Mouse (Mus musculus) stomach, embryonic 15.5 days (tissue): ENCODE measurements around the gene Hnrnpf. TPM values are rescaled to one million over a fixed set of nuclear protein-coding genes. Genes with fewer than 3 reads are reported as not detected.

Experiments used
- ATAC-seq: fragments of 200-750 bp; cut with Nextera tagmentation; 2 replicates; pipeline ENCODE4 v1.8.0; 2017; ENCODE audit warnings: low read depth, moderate number of reproducible peaks, moderate TSS enrichment; ENCODE audit not compliant: insufficient read depth, low FRiP score
- H3K27ac ChIP-seq: fragments of 300-500 bp; sonication (generic); 2 replicates; pipeline ENCODE4 v1.5.1; 2015; ENCODE audit warnings: mild to moderate bottlenecking, inconsistent platforms
- H3K27me3 ChIP-seq: fragments of 300-500 bp; sonication (generic); replicated peaks from 2 replicates; pipeline ENCODE4 v1.6.1; 2015; ENCODE audit warnings: inconsistent platforms
- H3K36me3 ChIP-seq: fragments of 300-500 bp; sonication (generic); 2 replicates; pipeline ENCODE4 v1.6.1; 2015; ENCODE audit warnings: inconsistent platforms
- H3K4me1 ChIP-seq: fragments of 300-500 bp; sonication (generic); 2 replicates; pipeline ENCODE4 v1.6.1; 2015; ENCODE audit warnings: inconsistent platforms
- H3K4me2 ChIP-seq: fragments of 300-500 bp; sonication (generic); 2 replicates; pipeline ENCODE4 v1.6.1; 2015; ENCODE audit warnings: mild to moderate bottlenecking, inconsistent platforms
- H3K4me3 ChIP-seq: fragments of 300-500 bp; sonication (generic); replicated peaks from 2 replicates; pipeline ENCODE4 v1.5.1; 2015; ENCODE audit warnings: inconsistent platforms
- H3K9ac ChIP-seq: fragments of 300-500 bp; sonication (generic); 2 replicates; pipeline ENCODE4 v1.6.1; 2015; ENCODE audit warnings: inconsistent platforms
- H3K9me3 ChIP-seq: fragments of 300-500 bp; sonication (generic); 2 replicates; pipeline ENCODE4 v1.6.1; 2016; ENCODE audit warnings: inconsistent platforms
- WGBS: fragments of 180-500 bp; shearing (Covaris S2); methylation state at CpG from one replicate; pipeline ENCODE4 v1.1.7; 2015; 5-methylcytosine and 5-hydroxymethylcytosine counted together
- polyA plus RNA-seq: library from polyadenylated mRNA; unstranded; fragments of >200 nt; fragmentation: Nextera tagmentation; extraction: Ambion mirVana; gene quantifications from 2 replicates; pipeline ENCODE4 v1.2.1, GENCODE M21; 2015

Hnrnpf gene
- polyA plus RNA-seq, 1 experiment from 2014 or later: 705 TPM

DNA sequence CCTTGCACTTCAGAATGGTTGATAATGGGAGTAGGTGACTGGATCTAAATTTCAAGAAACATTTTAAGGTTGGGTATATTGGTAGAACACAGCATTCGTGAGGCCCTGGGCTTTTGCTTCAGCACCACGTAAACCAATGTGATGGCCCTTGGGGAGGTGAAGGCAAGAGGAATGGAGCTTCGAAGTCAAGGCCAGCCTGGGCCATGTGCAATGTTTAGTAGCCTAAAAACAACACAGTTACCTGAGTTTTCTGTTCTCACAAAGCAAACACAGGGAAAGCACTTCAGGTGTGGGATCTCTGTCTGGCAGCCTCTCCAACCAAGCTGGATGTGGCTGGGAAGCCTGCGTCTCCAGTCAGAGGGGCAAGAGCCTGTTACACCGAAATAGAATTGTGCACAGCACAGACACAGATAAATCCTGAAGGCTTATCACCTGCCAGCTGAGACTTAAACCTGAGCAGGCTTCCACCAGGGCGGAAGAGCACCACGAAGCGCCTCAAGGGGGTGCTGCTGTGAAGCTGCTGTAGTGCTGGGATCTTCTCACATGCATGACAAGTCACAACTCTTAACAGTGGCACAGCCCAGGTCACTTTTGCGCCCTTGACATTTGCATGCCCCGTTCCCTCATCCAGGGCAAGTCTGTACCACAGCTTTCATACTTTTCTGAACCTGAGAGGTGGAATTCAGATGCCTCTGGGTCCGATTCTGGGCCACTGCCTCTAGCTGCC lies 32.4 kb downstream of the Hnrnpf start:
- Histone ChIP-seq H3K4me1 (no peaks in the 10 kb centered on the region), H3K4me2 (no peak overlapping the region), H3K9ac (no peak overlapping the region), H3K4me3 (no peak overlapping the region), H3K27me3 (no peaks in the 10 kb centered on the region), H3K27ac (no peak overlapping the region), H3K9me3 (no peaks in the 10 kb centered on the region), H3K36me3 (peaks cover 5% of the 10 kb centered on the region; the same call in 1 of the 2 replicates)
- no peak; the same call in 1 of the 2 replicates for ATAC-seq
- WGBS: 50% methylated on average over 11 of the region's 11 CpGs

DNA sequence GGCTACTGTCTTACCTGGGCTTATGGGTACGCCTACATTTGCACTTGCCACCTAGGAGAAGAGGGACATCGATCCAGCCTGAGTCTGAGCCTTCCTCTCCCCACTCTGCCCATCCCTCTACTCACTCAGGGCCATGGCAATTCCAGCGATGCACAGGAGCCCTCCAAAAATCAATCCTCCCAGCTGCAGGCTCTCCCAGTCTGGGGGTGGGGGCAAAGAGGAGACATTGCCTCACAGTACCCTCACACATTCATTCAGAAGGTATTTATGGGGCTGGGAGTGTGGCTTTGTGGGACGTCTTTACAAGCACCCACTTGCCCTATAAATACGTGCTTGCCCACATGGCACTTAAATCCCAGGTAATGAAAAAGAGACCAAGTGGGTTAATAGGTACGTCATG lies 34.2 kb downstream of the Hnrnpf start:
- Histone ChIP-seq H3K36me3 (no peaks in the 10 kb centered on the region), H3K9ac (no peak overlapping the region), H3K4me1 (no peaks in the 10 kb centered on the region), H3K4me3 (no peak overlapping the region), H3K27ac (no peak overlapping the region), H3K4me2 (no peak overlapping the region), H3K27me3 (no peaks in the 10 kb centered on the region), H3K9me3 (no peaks in the 10 kb centered on the region)
- ATAC-seq: no peak
- 83% methylated on average over 6 of the region's 6 CpGs for WGBS

DNA sequence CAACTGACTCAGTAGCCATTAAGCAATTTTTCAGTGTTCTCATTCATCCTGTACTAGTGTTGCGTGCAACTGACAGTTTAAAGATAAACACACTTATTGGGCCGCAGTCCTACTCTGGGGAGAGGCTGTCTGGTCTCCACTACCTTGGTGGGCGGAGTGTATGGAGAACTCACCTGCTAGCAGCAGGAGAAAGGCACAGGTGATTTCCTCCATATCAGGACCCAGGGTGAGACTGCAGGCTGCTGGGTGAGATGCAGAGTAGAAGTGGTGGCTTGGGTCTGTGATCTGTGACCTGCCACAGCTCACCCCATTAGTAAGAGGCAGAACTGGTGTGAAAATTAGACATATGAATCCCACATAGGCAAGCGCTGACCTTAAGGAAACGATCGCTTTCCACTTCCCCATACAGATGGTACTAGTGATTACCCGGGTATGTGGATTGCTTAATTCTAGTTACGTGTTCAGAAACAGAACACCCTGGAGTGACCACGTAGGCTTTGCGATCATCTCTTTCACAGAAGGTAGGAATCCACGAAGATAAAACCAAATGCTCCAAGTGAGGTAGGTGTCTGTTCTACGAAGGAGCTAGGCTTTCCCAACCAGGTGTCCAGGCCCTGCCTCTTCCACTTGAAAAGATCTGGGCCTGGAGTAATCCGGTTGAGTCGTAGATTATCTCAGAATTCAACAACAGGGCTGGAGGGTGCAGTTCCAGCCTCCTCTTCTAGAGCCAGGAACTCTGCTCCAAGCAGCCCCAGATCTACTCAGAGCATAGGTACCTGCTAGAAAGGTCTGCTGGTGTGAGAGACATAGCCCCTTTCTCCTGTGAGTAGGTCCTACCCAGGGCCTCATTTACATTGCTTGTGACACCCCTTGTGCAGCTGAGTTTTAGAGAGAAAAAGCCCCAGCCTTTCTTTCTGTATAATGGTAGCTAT lies 35.8 kb downstream of the Hnrnpf start:
- no peaks in the 10 kb centered on the region for H3K9me3 ChIP-seq
- H3K9ac ChIP-seq: no peak overlapping the region
- ATAC-seq: no peak
- H3K27me3 ChIP-seq: no peaks in the 10 kb centered on the region
- 76% methylated on average over 14 of the region's 14 CpGs for WGBS
- no peaks in the 10 kb centered on the region for H3K4me1 ChIP-seq
- H3K4me2 ChIP-seq: no peak overlapping the region
- H3K4me3 ChIP-seq: no peak overlapping the region
- H3K27ac ChIP-seq: no peak overlapping the region
- H3K36me3 ChIP-seq: no peaks in the 10 kb centered on the region

DNA sequence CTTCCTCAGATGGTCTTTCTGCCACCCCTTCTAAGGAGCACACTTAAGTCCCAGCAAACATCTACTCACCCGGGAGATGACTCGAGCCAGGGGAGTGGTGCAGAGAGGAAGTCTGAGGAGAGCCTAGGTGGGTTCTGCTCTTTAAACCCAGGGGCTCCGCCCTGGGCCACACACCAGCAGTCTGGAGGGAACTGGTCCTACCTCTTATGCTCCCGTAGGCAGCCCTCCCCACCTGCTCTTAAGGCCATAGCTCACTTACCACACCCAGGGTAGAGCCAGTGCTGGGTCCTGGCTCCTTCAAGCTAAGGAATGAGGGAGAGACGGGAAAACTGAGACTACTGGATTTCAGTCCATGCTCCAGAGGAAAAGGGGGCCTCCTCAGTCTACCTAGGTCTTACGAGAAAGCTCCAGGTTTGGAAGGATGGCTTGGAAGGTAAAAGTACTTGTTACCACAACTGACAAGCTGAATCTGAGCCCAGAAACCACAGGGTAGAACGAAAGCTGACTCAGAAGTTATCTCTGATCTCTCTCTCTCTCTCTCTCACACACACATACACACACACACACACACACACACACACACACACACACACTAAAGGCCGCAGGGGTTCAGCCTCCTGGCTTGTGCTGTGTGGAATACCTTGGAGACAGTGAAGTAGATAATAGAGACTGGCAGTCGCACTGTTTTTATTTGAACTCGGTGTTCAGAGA lies 37.3 kb downstream of the Hnrnpf start, which contains the start of gene Fxyd4:
Gene Fxyd4 (minus strand): TSS at position 471 of the 711 bp plus-strand sequence.
- Histone ChIP-seq H3K27ac (no peak within 1 kb of the TSS), H3K4me3 (no peak within 1 kb of the TSS), H3K9ac (no peak within 1 kb of the TSS), H3K9me3 (no peaks in the 10 kb centered on the region), H3K4me1 (no peaks in the 10 kb centered on the region), H3K4me2 (no peak within 1 kb of the TSS), H3K27me3 (no peaks in the 10 kb centered on the region), H3K36me3 (no peaks in the 10 kb centered on the region)
- peak; percentile 76 for ATAC-seq
- WGBS: 60% methylated on average over 10 of the region's 10 CpGs

DNA sequence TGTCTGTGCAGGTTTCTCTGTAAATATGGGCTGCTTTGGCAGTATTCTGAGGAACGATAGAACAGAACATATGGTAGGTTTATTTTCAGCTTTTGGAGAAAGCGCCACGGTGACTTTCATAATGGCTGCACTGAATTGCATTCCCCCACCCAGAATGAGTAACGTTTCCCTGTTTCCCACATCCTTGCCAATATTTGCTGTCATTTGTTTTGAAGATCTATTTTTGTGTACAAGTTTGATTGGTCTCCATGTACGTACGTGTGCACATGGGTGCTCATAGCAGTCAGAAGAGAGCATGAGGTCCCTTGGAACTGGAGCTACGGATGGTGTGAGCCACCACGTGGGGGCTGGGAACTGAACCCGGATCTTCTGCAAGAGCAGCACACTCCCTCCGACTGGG lies 38.8 kb downstream of the Hnrnpf start:
- Histone ChIP-seq H3K4me3 (no peak overlapping the region), H3K36me3 (no peaks in the 10 kb centered on the region), H3K4me2 (no peak overlapping the region), H3K4me1 (no peaks in the 10 kb centered on the region), H3K9ac (no peak overlapping the region), H3K9me3 (no peaks in the 10 kb centered on the region), H3K27me3 (no peaks in the 10 kb centered on the region), H3K27ac (no peak overlapping the region)
- no peak for ATAC-seq
- 86% methylated on average over 10 of the region's 10 CpGs for WGBS

DNA sequence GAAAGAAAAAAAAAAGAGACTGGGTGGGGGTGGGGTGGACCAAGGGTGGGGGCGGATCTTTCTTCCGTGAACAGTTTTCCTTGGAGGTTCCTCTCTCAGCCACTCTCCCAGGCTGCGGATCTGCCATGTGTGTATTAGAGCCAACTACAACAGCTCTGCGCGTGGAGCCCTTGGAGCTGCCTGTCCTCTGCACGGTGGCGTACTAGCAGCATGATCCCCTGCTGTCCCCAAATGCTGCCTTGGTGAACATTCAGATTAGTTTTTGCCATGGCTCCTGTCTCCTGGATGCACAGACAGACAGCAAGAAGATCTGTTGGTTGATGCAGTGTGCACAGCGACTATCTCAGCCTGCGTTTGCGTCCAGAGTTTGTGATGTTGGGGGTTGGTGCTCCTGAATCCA lies 42.6 kb downstream of the Hnrnpf start:
- no peaks in the 10 kb centered on the region for H3K9me3 ChIP-seq
- no peaks in the 10 kb centered on the region for H3K27me3 ChIP-seq
- H3K36me3 ChIP-seq: no peaks in the 10 kb centered on the region
- H3K9ac ChIP-seq: no peak overlapping the region
- H3K27ac ChIP-seq: no peak overlapping the region
- no peak for ATAC-seq
- H3K4me3 ChIP-seq: no peak overlapping the region
- no peaks in the 10 kb centered on the region for H3K4me1 ChIP-seq
- WGBS: 77% methylated on average over 10 of the region's 10 CpGs
- no peak overlapping the region for H3K4me2 ChIP-seq

DNA sequence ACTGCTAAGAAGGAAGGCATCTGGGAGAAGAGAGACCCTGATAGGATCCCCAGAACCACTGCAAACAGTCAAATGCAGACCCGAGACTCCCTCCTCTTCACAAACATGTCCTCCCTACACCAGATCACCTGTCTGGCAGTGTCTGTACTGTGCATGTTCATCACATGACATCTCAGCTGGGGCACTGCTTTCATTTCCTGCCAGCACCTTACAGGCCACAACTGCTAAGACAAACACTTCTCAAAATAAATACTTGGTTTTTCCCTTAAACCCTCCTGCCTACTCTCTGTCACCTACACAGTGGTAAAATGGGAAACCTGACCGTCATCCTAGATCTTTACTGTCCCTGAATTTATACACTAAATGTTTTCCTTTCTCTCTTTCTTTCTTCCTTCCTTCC lies 43.8 kb downstream of the Hnrnpf start:
- H3K4me2 ChIP-seq: no peak overlapping the region
- H3K9ac ChIP-seq: no peak overlapping the region
- ATAC-seq: no peak
- H3K4me3 ChIP-seq: no peak overlapping the region
- no peak overlapping the region for H3K27ac ChIP-seq
- no peaks in the 10 kb centered on the region for H3K27me3 ChIP-seq
- WGBS: 76% methylated on average over 2 of the region's 2 CpGs
- no peaks in the 10 kb centered on the region for H3K4me1 ChIP-seq
- no peaks in the 10 kb centered on the region for H3K36me3 ChIP-seq
- no peaks in the 10 kb centered on the region for H3K9me3 ChIP-seq

DNA sequence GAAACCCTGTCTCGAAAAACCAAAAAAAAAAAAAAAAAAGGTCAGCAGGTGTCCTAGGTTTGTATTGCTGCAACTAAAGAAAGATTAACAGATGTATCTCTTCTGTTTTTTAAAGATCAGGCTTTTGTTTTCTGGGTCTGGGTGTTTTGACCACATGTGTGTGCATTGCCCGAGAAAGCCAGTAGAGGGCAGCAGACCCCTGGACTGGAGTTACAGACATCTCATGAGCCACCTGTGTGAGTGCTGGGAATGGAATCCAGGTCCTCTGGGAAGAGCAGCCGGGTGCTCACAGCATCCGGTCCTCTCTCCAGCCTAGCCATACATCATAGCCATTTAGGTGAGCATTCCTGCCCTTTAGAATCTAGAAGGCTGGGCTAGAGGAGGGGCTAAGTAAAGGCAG lies 52.2 kb downstream of the Hnrnpf start:
- Histone ChIP-seq H3K36me3 (no peaks in the 10 kb centered on the region), H3K4me1 (peaks cover 7% of the 10 kb centered on the region; the same call in 1 of the 2 replicates), H3K9ac (no peak overlapping the region), H3K9me3 (no peaks in the 10 kb centered on the region), H3K4me3 (no peak overlapping the region), H3K4me2 (no peak overlapping the region), H3K27ac (no peak overlapping the region), H3K27me3 (no peaks in the 10 kb centered on the region)
- no peak for ATAC-seq
- WGBS: 85% methylated on average over 4 of the region's 4 CpGs

DNA sequence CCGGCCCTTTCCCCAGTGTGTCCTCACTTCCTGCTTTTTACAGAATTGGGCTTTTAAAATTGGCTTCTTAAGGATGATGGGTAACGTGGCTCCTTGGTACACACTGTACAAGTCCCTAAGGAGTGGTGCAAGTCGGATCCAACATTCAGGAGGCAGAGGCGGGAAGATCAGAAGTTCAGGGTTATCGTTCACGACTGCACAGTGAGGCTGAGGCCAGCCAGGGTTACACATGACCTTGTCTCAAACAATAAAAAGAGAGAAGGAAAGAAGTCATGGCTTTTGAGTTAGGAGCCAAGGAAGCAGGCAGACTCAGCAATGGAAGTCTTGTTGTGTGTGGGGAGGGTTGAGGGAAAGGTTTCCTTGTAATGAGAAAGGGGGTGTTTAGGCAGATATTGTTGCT lies 56.0 kb downstream of the Hnrnpf start:
- ATAC-seq: no peak
- Histone ChIP-seq H3K4me3 (no peak overlapping the region), H3K27me3 (no peaks in the 10 kb centered on the region), H3K9me3 (no peaks in the 10 kb centered on the region), H3K4me1 (peaks cover 7% of the 10 kb centered on the region; the same call in 1 of the 2 replicates), H3K36me3 (no peaks in the 10 kb centered on the region), H3K4me2 (no peak overlapping the region), H3K27ac (no peak overlapping the region), H3K9ac (no peak overlapping the region)
- WGBS: 58% methylated on average over 6 of the region's 6 CpGs

DNA sequence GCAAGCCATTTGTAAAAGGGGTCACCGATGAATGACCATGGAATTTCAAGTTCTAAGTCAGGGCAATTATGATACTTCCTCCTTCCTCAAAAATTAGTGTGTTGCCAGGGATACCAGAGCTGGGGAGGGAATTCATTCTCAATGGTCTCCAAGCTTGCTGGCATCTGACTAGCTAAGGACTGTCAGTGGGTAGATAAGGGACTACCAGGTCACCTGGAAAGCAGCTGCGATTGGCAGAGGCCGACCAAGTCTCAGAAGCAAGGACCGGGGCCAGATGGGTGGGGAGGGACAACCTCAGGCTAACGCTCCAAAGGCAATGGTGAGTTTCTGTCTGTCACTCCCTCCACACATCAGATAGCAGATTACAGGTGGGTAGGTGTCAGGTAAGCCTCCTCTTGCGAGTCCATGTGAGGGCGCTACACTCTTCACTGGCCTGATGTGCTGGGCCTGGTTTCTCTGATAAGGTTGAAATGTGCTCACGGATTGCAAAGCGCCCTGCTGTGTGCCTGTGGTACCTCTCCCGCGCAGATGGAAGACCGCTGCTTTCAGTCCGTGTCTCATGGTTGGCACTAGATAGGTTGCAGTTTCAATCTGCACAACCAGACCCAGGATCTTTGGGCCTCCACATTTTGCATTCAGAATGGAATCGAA lies 56.9 kb downstream of the Hnrnpf start:
- H3K4me3 ChIP-seq: no peak overlapping the region
- no peaks in the 10 kb centered on the region for H3K27me3 ChIP-seq
- H3K27ac ChIP-seq: no peak overlapping the region
- no peaks in the 10 kb centered on the region for H3K9me3 ChIP-seq
- H3K9ac ChIP-seq: no peak overlapping the region
- WGBS: 19% methylated on average over 14 of the region's 14 CpGs
- no peak for ATAC-seq
- no peaks in the 10 kb centered on the region for H3K36me3 ChIP-seq
- H3K4me2 ChIP-seq: peak overlapping the region; percentile 13; the same call in 1 of the 2 replicates
- H3K4me1 ChIP-seq: peaks cover 7% of the 10 kb centered on the region; the same call in 1 of the 2 replicates

DNA sequence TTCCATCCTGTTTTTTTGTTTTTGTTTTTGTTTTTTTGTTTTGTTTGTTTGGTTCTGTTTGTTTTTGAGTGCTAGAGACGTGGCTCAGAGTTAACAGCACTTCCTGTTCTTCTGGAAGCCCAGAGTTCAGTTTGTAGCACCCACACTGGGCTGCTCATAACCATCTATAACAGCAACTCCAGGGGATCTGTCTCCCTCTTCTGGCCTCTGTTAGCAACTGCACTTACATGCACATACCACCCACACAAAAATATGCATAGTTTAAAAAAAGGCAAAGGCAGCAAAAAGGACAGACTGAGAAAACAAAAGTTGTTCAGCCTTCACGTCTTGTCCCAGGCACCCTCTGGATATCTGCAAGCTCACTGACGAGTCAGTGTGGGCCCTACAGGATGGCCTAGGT lies 63.1 kb downstream of the Hnrnpf start:
- H3K4me1 ChIP-seq: no peaks in the 10 kb centered on the region
- H3K4me2 ChIP-seq: no peak overlapping the region
- H3K27ac ChIP-seq: no peak overlapping the region
- no peaks in the 10 kb centered on the region for H3K36me3 ChIP-seq
- H3K27me3 ChIP-seq: no peaks in the 10 kb centered on the region
- H3K9ac ChIP-seq: no peak overlapping the region
- 80% methylated on average over 3 of the region's 3 CpGs for WGBS
- no peaks in the 10 kb centered on the region for H3K9me3 ChIP-seq
- H3K4me3 ChIP-seq: no peak overlapping the region
- ATAC-seq: no peak
